Mouse (Mus musculus) bone marrow macrophage, adult 2 months (primary cell): ENCODE measurements around the gene Emp2. TPM values are rescaled to one million over a fixed set of nuclear protein-coding genes. Genes with fewer than 3 reads are reported as not detected.

Experiments
- H3K27ac ChIP-seq: 2 replicates; pipeline ENCODE4 v1.5.1; 2012; ENCODE audit warnings: low read depth, low read length; ENCODE audit not compliant: insufficient read depth
- H3K4me1 ChIP-seq: 2 replicates; pipeline ENCODE4 v1.6.1; 2012; ENCODE audit warnings: low read length; ENCODE audit not compliant: control insufficient read depth, insufficient read depth
- H3K4me3 ChIP-seq: 2 replicates; pipeline ENCODE4 v1.5.1; 2012; ENCODE audit warnings: mild to moderate bottlenecking, low read length, moderate library complexity; ENCODE audit not compliant: insufficient read depth
- CTCF ChIP-seq: IDR thresholded peaks from 2 replicates; pipeline ENCODE4 v1.5.1; 2012; ENCODE audit warnings: low read depth, mild to moderate bottlenecking, low read length, moderate library complexity
- POLR2A ChIP-seq: IDR thresholded peaks from 2 replicates; pipeline ENCODE4 v1.6.1; 2012; ENCODE audit warnings: mild to moderate bottlenecking, low read depth, low read length, borderline replicate concordance
- polyA plus RNA-seq: library from polyadenylated mRNA; stranded (reverse); fragments of >200 nt; gene quantifications from 2 replicates; pipeline ENCODE4 v1.2.4, GENCODE M21; 2012; ENCODE audit not compliant: missing spikeins, insufficient read depth, insufficient read length

Emp2 gene
- polyA plus RNA-seq, 1 experiment, result 9.1 TPM

GRCm38 (mm10) chr16:10319914-10320569 lies 6.3 kb upstream of the Emp2 start:
- H3K4me1 ChIP-seq, result peaks cover 15% of the 10 kb centered on the region
- no peak for TF ChIP-seq CTCF
- TF ChIP-seq POLR2A, result no peak
- H3K27ac ChIP-seq, result no peak overlapping the region
- H3K4me3 ChIP-seq, result no peak overlapping the region

GRCm38 (mm10) chr16:10317197-10317544 lies 3.4 kb upstream of the Emp2 start:
- H3K4me1 ChIP-seq, result peaks cover 15% of the 10 kb centered on the region
- no peak overlapping the region for H3K27ac ChIP-seq
- H3K4me3 ChIP-seq, result no peak overlapping the region
- TF ChIP-seq CTCF, result no peak
- no peak for TF ChIP-seq POLR2A

- no peak overlapping the region for H3K4me3 ChIP-seq
- TF ChIP-seq POLR2A (no peak), CTCF (no peak)
Measured at GRCm38 (mm10) chr16:10316493-10317196, 2.9 kb upstream of the Emp2 start.

GRCm38 (mm10) chr16:10313226-10313625 lies 542 bp downstream of the Emp2 start:
- no peaks in the 10 kb centered on the region for H3K4me1 ChIP-seq
- no peak overlapping the region for H3K27ac ChIP-seq
- H3K4me3 ChIP-seq, result peak overlapping the region; percentile 61
- 0 out of 2 replicates have a peak, but pooled peaks have one; percentile 5 for TF ChIP-seq CTCF
- TF ChIP-seq POLR2A, result no peak

More at GRCm38 (mm10) chr16:10316493-10317196, 2.9 kb upstream of the Emp2 start:
- Histone ChIP-seq H3K27ac (no peak overlapping the region), H3K4me1 (peaks cover 15% of the 10 kb centered on the region)

- H3K4me3 ChIP-seq, result no peak overlapping the region
- no peaks in the 10 kb centered on the region for H3K4me1 ChIP-seq
- TF ChIP-seq CTCF (no peak), POLR2A (no peak)
- H3K27ac ChIP-seq, result no peak overlapping the region
Measured at GRCm38 (mm10) chr16:10311989-10312388, 1.8 kb downstream of the Emp2 start.

GRCm38 (mm10) chr16:10311086-10311485 lies 2.7 kb downstream of the Emp2 start:
- Histone ChIP-seq H3K27ac (no peak overlapping the region), H3K4me1 (no peaks in the 10 kb centered on the region), H3K4me3 (no peak overlapping the region)
- no peak for TF ChIP-seq CTCF
- no peak for TF ChIP-seq POLR2A

GRCm38 (mm10) chr16:10310507-10310906 lies 3.3 kb downstream of the Emp2 start:
- Histone ChIP-seq H3K4me1 (no peaks in the 10 kb centered on the region), H3K4me3 (no peak overlapping the region), H3K27ac (no peak overlapping the region)
- no peak for TF ChIP-seq CTCF
- TF ChIP-seq POLR2A, result no peak

GRCm38 (mm10) chr16:10307351-10307750 lies 6.4 kb downstream of the Emp2 start:
- no peak overlapping the region for H3K4me3 ChIP-seq
- TF ChIP-seq CTCF (no peak), POLR2A (no peak)
- H3K4me1 ChIP-seq, result no peaks in the 10 kb centered on the region
- no peak overlapping the region for H3K27ac ChIP-seq

GRCm38 (mm10) chr16:10306101-10306500 lies 7.7 kb downstream of the Emp2 start:
- Histone ChIP-seq H3K4me1 (peaks cover 7% of the 10 kb centered on the region), H3K27ac (no peak overlapping the region), H3K4me3 (no peak overlapping the region)
- no peak for TF ChIP-seq POLR2A
- no peak for TF ChIP-seq CTCF

GRCm38 (mm10) chr16:10301337-10301736 lies 12.4 kb downstream of the Emp2 start:
- TF ChIP-seq POLR2A (no peak), CTCF (no peak)
- Histone ChIP-seq H3K4me1 (peaks cover 36% of the 10 kb centered on the region), H3K27ac (no peak overlapping the region), H3K4me3 (no peak overlapping the region)
